Mouse (Mus musculus): ENCODE data around the gene Nedd9.

DNA sequence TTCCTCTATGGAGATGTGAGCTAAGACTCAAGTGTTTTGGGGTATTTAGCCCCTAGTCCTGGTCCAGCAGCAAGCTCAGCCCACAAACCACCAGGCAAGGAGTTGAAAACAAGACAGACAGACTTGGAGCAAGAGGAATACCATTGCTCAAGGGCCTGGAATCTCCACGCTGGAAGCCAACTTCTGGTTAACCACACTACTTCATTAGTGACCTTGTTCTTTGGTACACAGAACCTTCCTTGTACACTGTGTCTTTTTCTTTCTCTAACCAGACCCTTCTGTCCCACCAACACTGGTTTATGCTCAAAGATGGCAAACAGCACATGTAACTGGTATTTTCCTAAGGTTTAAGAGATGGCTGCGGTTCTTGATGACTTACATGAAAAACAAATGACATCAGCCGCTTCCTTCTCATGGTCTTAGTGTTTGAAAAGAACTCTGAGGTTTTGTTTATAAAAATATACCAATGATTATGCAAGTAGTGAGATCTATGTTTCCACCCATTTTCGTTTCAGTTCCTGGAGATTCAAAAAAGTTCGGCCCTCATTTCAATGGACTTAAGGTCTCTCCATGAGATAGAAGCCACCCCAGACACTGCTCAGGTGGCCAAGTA lies 33.5 kb upstream of the Nedd9 start:
- TF ChIP-seq CTCF (IDR thresholded peaks at IDR 0.05 in 2 of 3, conservative IDR thresholded peaks at IDR 0.05 in 1 of 3; ENCODE audit: control insufficient read depth in 1 of 3, insufficient read depth in 1 of 3, low read depth in 2 of 3, low read length in 3 of 3, poor library complexity in 1 of 3, severe bottlenecking in 1 of 3) (no peak), TAL1 (IDR thresholded peaks at IDR 0.05; ENCODE audit: low read length) (no peak), MAZ (IDR thresholded peaks at IDR 0.05; ENCODE audit: low read depth, low read length) (no peak), USF1 (IDR thresholded peaks at IDR 0.05; ENCODE audit: low read depth, low read length) (no peak), USF2 (IDR thresholded peaks at IDR 0.05; ENCODE audit: borderline replicate concordance in 1 of 2, insufficient read depth in 1 of 2, low read depth in 1 of 2, low read length in 2 of 2) (no peak), NRF1 (IDR thresholded peaks at IDR 0.05; ENCODE audit: insufficient read depth, low read depth, low read length, poor library complexity, severe bottlenecking) (no peak), ETS1 (IDR thresholded peaks at IDR 0.05; ENCODE audit: low read depth, low read length) (no peak), POLR2AphosphoS5 (IDR thresholded peaks at IDR 0.05; ENCODE audit: borderline replicate concordance, low read depth, low read length) (no peak), NELFE (IDR thresholded peaks at IDR 0.05; ENCODE audit: low read depth, low read length) (no peak), ZC3H11A (IDR thresholded peaks at IDR 0.05; ENCODE audit: low read depth, low read length) (no peak), POLR2A (IDR thresholded peaks at IDR 0.05; ENCODE audit: control insufficient read depth in 1 of 2, insufficient read depth in 1 of 2, low read depth in 1 of 2, low read length in 2 of 2, poor library complexity in 1 of 2) (no peak), ELF1 (IDR thresholded peaks at IDR 0.05; ENCODE audit: low read depth, low read length) (no peak)
